Mouse (Mus musculus) thymus, adult 2 months (tissue): ENCODE data around the gene Fntb.

Source experiments
- CTCF ChIP-seq: fragments of 200-500 bp; IDR thresholded peaks from 2 replicates; pipeline ENCODE4 v1.5.1; 2012; ENCODE audit warnings: mild to moderate bottlenecking, control low read depth, low read length, moderate library complexity, borderline replicate concordance; ENCODE audit not compliant: control insufficient read depth, poor library complexity, insufficient read depth; ENCODE audit errors: extremely low read depth
- POLR2A ChIP-seq: fragments of 200-500 bp; IDR thresholded peaks from 2 replicates; pipeline ENCODE4 v1.6.1; 2012; ENCODE audit warnings: mild to moderate bottlenecking, low read length, control low read depth, moderate library complexity; ENCODE audit not compliant: control insufficient read depth, poor library complexity, insufficient read depth; ENCODE audit errors: extremely low read depth

- TF ChIP-seq POLR2A (no peak), CTCF (no peak)
These were observed 170.8 kb downstream of the Fntb start for GRCm38 (mm10) chr12:76936211-76936610.
